Mouse (Mus musculus): Measurements from ENCODE around the gene Atp1a3.

- no peak for TF ChIP-seq CTCF (IDR thresholded peaks at IDR 0.05; ENCODE audit: extremely low read depth, insufficient read depth, insufficient read length, insufficient replicate concordance)
- no peak for TF ChIP-seq POLR2A (IDR thresholded peaks at IDR 0.05; ENCODE audit: low read depth, low read length)
Measured at GRCm38 (mm10) chr7:25000211-25000610, 5.5 kb downstream of the Atp1a3 start.
